Mouse (Mus musculus): ENCODE results near the gene Col9a2.

DNA sequence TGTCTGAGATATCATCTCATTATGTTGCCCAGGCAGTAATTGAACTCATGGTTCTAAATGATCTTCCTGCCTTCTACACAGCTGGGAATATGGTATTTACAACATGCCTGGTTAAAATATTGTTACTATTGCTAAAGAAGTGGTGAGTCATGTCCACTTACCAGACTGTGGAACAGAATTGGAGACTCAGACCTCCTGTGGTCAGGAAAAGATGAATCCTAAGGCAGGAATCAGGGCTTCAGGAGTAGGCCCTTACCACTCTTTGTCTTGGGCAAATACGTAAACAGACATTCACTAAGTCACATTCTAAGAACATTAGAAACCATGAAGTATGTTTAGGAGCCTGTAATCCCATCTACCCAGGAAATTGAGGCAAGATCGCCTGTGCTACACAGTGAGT lies 49.5 kb downstream of the Col9a2 start:
- TF ChIP-seq FLI1 (IDR thresholded peaks at IDR 0.05; ENCODE audit: low read length) (no peak), GATA1 (IDR thresholded peaks at IDR 0.05; ENCODE audit: borderline replicate concordance, low read length) (no peak)

Measured in megakaryocyte, embryonic 14.5 days (primary cell).